Mouse (Mus musculus): ENCODE results near the gene Gzme. TPM values are rescaled to one million over a fixed set of nuclear protein-coding genes. Genes with fewer than 3 reads are reported as not detected.

Gzme gene
- polyA plus RNA-seq (2014; fragmentation: Illumina TruSeq; extraction: RNeasy Lipid Tissue Mini Kit (QIAGEN cat#74804); ENCODE audit: low read depth, low replicate concordance) = not detected

GRCm38 (mm10) chr14:56120525-56120924, at the start of gene Gzme:
Gzme (minus strand) TSS chr14:56120625.

GRCm38 (mm10) chr14:56159479-56159878, 39.1 kb upstream of the Gzme start, which contains the start of gene Gzmg:
Gzmg (minus strand) TSS chr14:56159579.

GRCm38 (mm10) chr14:56132508-56132907, 12.1 kb upstream of the Gzme start, which contains the start of gene Gzmd:
Gzmd (minus strand) TSS chr14:56132608.

GRCm38 (mm10) chr14:56102386-56102785, 18.0 kb downstream of the Gzme start, which contains the start of gene Ctsg:
Ctsg (minus strand) TSS chr14:56102574.

GRCm38 (mm10) chr14:56085167-56085566, 35.3 kb downstream of the Gzme start, which contains the start of gene Mcpt8:
Mcpt8 (minus strand) TSS chr14:56085273.

Other genes starting within 250 kb of the Gzme start
- gene Cbln3, start 236.2 kb downstream of the Gzme start, polyA plus RNA-seq (2014; fragmentation: Illumina TruSeq; extraction: RNeasy Lipid Tissue Mini Kit (QIAGEN cat#74804); ENCODE audit: low read depth, low replicate concordance) = not detected
- gene Khnyn, start 235.7 kb downstream of the Gzme start, polyA plus RNA-seq (2014; fragmentation: Illumina TruSeq; extraction: RNeasy Lipid Tissue Mini Kit (QIAGEN cat#74804); ENCODE audit: low read depth, low replicate concordance) = 13.0 TPM
- gene Sdr39u1, start 220.3 kb downstream of the Gzme start, polyA plus RNA-seq (2014; fragmentation: Illumina TruSeq; extraction: RNeasy Lipid Tissue Mini Kit (QIAGEN cat#74804); ENCODE audit: low read depth, low replicate concordance) = 150 TPM
- 2.4 TPM for gene Cma1, start 175.9 kb downstream of the Gzme start, polyA plus RNA-seq (2014; fragmentation: Illumina TruSeq; extraction: RNeasy Lipid Tissue Mini Kit (QIAGEN cat#74804); ENCODE audit: low read depth, low replicate concordance)
- gene Cma2, start 169.6 kb downstream of the Gzme start, polyA plus RNA-seq (2014; fragmentation: Illumina TruSeq; extraction: RNeasy Lipid Tissue Mini Kit (QIAGEN cat#74804); ENCODE audit: low read depth, low replicate concordance) = not detected
- not detected for gene Mcpt1, start 102.7 kb downstream of the Gzme start, polyA plus RNA-seq (2014; fragmentation: Illumina TruSeq; extraction: RNeasy Lipid Tissue Mini Kit (QIAGEN cat#74804); ENCODE audit: low read depth, low replicate concordance)
- gene Mcpt9, start 90.1 kb downstream of the Gzme start, polyA plus RNA-seq (2014; fragmentation: Illumina TruSeq; extraction: RNeasy Lipid Tissue Mini Kit (QIAGEN cat#74804); ENCODE audit: low read depth, low replicate concordance) = not detected
- not detected for gene Mcpt2, start 78.6 kb downstream of the Gzme start, polyA plus RNA-seq (2014; fragmentation: Illumina TruSeq; extraction: RNeasy Lipid Tissue Mini Kit (QIAGEN cat#74804); ENCODE audit: low read depth, low replicate concordance)
- 3.5 TPM for gene Mcpt4, start 58.3 kb downstream of the Gzme start, polyA plus RNA-seq (2014; fragmentation: Illumina TruSeq; extraction: RNeasy Lipid Tissue Mini Kit (QIAGEN cat#74804); ENCODE audit: low read depth, low replicate concordance)
- gene Mcpt8, start 35.4 kb downstream of the Gzme start, polyA plus RNA-seq (2014; fragmentation: Illumina TruSeq; extraction: RNeasy Lipid Tissue Mini Kit (QIAGEN cat#74804); ENCODE audit: low read depth, low replicate concordance) = not detected
- gene Ctsg, start 18.1 kb downstream of the Gzme start, polyA plus RNA-seq (2014; fragmentation: Illumina TruSeq; extraction: RNeasy Lipid Tissue Mini Kit (QIAGEN cat#74804); ENCODE audit: low read depth, low replicate concordance) = not detected
- gene Gzmd, start 12.0 kb upstream of the Gzme start, polyA plus RNA-seq (2014; fragmentation: Illumina TruSeq; extraction: RNeasy Lipid Tissue Mini Kit (QIAGEN cat#74804); ENCODE audit: low read depth, low replicate concordance) = not detected
- gene Gzmg, start 39.0 kb upstream of the Gzme start, polyA plus RNA-seq (2014; fragmentation: Illumina TruSeq; extraction: RNeasy Lipid Tissue Mini Kit (QIAGEN cat#74804); ENCODE audit: low read depth, low replicate concordance) = not detected
- gene Gzmn, start 54.0 kb upstream of the Gzme start, polyA plus RNA-seq (2014; fragmentation: Illumina TruSeq; extraction: RNeasy Lipid Tissue Mini Kit (QIAGEN cat#74804); ENCODE audit: low read depth, low replicate concordance) = not detected
- not detected for gene Gzmf, start 90.8 kb upstream of the Gzme start, polyA plus RNA-seq (2014; fragmentation: Illumina TruSeq; extraction: RNeasy Lipid Tissue Mini Kit (QIAGEN cat#74804); ENCODE audit: low read depth, low replicate concordance)
- not detected for gene Gzmc, start 114.0 kb upstream of the Gzme start, polyA plus RNA-seq (2014; fragmentation: Illumina TruSeq; extraction: RNeasy Lipid Tissue Mini Kit (QIAGEN cat#74804); ENCODE audit: low read depth, low replicate concordance)
- not detected for gene Gzmb, start 141.6 kb upstream of the Gzme start, polyA plus RNA-seq (2014; fragmentation: Illumina TruSeq; extraction: RNeasy Lipid Tissue Mini Kit (QIAGEN cat#74804); ENCODE audit: low read depth, low replicate concordance)
- not detected for gene Atp12a, start 244.4 kb upstream of the Gzme start, polyA plus RNA-seq (2014; fragmentation: Illumina TruSeq; extraction: RNeasy Lipid Tissue Mini Kit (QIAGEN cat#74804); ENCODE audit: low read depth, low replicate concordance)

All from heart, adult 10 weeks (tissue).